Mouse (Mus musculus) cerebellum, postnatal 25 days (tissue): ENCODE results near the gene Smim23.

Experiments
- DNase-seq, 2 experiments: peaks; one replicate each; pipeline ENCODE4 v3.0.0; 2021; ENCODE audit warnings: mixed read lengths in 2 of 2

Smim23 gene

DNA sequence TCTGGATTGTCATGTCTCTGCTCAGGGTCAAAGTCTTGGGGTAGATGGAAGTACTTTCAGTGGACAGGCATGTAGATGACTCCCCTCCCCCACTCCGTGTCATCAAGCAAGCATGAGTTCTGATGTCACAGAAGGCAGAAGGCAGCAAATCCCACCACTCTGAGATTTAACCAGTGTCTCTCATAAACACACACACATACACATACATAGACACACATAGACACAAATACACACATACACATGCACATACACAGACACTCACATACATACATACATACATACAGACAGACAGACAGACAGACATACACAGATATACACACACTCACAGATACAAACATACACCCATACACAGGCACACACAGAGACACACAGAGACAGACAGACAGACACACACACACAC, at the start of gene Smim23:
Gene Smim23 (minus strand): TSS at position 101 of the 400 bp plus-strand sequence.
- DNase-seq: no peak

DNA sequence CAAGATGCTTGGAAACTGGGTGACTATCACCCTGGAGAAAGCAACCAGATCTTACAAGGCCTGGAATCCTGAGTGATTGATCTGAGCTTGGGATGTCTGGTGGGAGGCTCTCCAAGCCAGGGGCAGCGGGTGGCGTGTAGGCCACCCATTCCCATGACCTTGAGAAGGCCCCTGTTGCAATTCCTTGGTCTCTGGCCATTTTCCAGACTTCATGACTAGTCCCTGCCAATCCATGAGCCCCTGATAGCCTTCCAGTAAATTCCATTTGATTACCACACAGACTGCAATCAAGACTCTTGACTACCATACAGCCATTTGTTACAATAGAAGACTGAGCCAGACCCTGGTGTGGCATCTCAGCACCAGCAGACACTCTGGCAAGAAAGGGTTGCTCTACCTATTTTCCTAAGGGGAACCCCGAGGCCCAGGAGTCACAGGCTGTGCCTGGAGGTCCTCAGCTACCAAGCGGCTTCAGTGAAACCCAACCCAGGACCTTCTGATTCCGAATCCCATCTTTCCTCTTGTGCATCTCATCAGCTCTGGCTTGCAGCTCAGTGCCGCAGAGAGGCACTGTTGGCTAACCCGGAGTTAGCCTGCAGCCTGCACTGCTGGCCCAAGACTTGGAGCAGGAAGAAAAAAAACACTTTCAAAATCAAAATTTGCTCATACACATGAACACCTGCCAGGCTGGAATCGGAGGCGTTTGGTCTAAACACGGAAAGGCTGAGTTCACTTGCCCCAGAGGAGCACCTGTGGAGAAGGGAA, 44.4 kb upstream of the Smim23 start:
- peak in 1 of 2 experiments; percentile 15 for DNase-seq

DNA sequence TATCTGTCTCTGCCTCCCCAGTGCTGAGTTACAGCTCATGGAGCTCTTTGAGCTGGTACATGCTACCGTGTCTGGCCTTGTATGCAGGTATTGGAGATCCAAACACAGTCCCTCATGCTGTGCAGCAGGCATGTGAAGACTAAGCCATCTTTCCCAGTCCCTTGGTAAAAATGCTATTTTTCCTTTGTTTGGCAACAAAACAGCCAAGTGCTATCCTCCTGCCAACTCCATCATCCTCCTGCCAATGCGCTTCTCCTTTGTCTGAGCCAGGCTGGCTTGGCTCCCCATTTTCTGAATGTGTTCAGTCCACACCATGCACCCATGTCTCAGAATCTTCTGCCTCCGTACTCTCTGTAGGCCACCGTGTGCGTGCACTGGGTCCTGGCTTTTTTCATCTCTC, 40.2 kb upstream of the Smim23 start:
- DNase-seq: peak; percentile 61 to 76

GRCm38 (mm10) chr11:32857418-32857879, 33.0 kb upstream of the Smim23 start:
- peak; percentile 33 to 58 for DNase-seq

DNA sequence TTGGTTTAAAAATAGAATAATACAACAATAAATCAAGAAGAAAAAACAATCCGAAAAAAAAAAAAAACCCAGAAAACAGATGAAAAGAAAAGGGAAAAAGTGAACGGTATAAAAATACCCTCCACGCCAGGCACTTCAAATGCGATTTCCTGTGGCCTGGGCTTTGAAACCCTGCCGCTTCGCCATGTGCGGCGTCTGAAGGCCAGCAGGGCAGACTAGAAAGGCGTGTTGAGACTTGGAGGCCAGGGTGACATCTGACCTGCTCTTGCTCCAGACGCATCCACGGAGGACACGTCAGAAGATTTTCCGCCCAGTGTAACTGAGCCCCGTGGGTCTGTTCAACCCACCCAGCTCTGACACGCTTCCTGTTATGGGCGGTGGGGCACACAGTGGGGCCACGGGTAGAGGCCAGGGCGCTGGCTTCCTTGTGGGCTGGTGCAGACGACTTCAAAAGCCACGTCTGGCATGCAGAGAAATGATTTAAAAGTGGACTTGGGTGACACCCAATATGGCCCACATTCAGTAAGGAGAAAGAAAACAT, 22.3 kb upstream of the Smim23 start:
- no peak for DNase-seq

DNA sequence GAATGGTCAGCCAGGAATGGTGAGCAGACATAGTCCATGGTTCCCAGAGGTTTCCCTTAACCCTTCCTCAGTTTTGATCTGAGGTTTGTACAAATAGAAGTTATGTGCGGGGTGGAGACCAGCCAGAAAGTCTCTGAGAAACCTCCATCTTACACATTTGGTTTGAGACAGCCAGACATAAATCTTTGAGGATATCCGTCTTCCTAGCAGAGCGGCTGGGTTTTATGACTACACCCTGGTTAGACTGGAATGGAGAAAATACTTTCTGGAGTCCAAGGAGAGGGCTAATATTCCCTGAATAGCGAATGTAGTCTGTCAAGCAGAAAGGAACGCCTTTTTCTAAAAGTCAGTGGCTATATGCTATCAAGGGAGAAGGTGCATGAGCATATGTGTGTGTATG, 16.8 kb upstream of the Smim23 start:
- no peak for DNase-seq

DNA sequence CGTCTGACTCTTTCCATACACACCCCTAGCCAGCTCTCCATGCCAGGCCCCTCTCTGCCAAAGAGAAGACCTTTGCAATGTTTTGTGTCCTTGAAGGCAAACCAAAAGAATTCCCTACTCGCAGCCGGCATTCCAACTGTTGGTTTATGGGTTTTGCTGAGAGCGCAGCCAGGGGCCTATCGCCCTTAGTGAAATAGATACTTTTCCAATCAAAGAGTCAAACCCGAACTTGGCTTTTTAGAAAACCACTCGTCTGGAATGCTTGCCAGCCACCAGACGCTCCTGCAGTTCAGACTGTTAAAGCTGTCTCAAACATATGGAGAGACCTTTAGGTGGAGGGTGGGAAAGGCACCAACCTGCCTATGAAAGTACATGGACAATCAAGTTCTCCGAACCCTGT, 15.9 kb upstream of the Smim23 start:
- DNase-seq: no peak

- no peak for DNase-seq
Measured at GRCm38 (mm10) chr11:32835022-32835421, 10.6 kb upstream of the Smim23 start.

- DNase-seq: no peak
Measured at GRCm38 (mm10) chr11:32834367-32834918, 10.0 kb upstream of the Smim23 start.

GRCm38 (mm10) chr11:32817566-32817965, 6.8 kb downstream of the Smim23 start:
- DNase-seq: no peak

DNA sequence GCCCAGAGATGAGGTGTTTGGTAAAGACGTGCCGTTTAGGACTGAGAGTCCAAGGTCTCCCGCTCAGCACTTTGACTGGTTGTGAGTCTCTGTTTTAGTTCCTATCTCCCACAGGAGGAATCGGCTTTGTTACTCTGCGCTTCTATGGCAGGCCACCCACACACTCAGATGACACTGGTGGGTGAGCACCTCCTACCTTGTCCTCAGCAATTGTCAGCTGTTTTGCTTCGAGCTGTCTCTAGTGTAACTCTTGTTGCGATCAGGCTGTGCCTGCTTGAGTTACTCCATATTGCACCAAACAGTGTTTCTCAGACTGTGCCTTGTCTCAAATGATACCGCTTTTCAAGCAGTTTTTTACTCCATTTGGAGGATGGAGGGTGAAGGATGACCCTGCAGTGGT, 10.1 kb downstream of the Smim23 start:
- DNase-seq: no peak

GRCm38 (mm10) chr11:32809091-32809490, 15.3 kb downstream of the Smim23 start:
- no peak for DNase-seq

- DNase-seq: peak; percentile 48 to 72
Measured at GRCm38 (mm10) chr11:32805958-32806357, 18.4 kb downstream of the Smim23 start.

DNA sequence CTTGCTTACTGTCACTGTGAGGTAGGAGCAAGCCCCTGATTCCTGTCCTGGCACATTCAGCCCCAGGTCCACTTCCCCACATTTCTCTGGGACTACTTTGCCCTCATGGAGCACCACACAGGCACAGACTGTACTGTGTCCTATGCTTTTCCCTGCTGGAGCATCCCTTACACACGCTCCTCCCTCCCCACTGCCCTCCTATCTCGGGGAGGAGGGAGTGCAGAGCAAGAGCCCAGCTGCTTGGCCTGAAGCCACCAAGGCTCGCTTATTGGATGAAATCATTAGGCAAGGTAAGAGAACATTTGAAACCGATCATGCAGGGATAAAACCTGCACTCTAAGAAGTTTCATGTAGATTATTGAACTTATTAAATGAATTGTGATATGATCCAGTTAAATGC, 20.7 kb downstream of the Smim23 start:
- DNase-seq: no peak

DNA sequence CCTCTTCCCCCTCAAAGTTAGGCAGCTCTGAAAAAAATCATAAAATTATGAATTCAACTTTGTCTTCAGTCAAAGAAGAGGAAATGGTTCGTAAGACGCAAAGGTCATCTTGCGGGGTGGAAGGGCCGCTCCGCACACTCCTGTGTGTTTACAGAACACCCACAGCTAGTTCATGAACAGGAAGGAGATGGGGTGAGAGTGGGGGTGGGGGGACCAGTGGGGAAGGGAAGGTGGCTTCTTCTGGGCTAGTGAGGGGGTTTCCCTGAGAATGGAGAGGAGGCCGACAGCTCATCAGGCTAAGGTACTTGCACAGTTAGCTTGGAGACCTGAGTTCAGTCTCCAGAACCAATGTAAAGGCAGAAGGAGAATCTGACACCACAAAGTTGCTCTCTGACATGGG, 22.7 kb downstream of the Smim23 start:
- DNase-seq: no peak

DNA sequence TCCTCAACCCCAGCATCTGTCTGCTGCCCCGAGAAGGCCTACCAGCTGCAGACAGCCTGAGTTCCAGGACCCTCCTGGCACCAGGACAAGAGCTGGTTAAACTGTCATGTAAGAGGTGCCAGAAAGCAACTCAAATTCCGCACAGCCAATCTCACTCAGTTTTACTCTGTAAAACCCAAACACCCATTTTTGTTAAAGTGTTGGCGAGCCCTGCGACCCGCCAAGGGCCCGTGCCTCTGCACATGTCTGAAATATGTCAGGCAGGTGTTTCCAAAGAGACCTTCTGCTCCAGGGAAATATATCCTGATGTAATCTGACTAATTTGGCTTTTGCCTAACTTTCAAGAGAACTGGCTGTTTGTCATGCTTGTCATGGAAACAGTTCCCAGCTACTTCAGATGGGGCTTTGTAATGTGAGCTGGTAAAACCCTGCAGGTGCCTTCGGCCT, 23.5 kb downstream of the Smim23 start:
- no peak for DNase-seq

DNA sequence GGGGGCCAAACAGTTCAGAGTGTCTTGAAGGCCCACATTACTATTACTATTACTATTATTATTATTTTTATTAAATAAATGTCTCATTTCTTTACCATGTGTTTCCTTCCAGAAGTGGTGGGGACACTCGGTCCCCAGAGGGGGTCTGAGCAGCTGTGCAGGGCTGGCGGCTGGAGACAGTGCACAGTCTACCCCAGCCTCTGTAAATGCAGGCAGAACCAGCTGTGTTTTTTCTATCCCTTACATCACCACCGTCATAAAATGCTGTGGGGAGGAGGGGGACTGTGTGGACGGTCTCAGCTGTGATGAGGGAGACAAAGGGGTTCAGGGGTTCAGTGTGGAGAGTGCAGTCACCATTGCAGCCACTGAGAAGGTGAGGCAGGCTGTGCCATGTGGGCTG, 26.0 kb downstream of the Smim23 start:
- DNase-seq: no peak

GRCm38 (mm10) chr11:32794759-32795445, 29.5 kb downstream of the Smim23 start:
- DNase-seq: no peak

DNA sequence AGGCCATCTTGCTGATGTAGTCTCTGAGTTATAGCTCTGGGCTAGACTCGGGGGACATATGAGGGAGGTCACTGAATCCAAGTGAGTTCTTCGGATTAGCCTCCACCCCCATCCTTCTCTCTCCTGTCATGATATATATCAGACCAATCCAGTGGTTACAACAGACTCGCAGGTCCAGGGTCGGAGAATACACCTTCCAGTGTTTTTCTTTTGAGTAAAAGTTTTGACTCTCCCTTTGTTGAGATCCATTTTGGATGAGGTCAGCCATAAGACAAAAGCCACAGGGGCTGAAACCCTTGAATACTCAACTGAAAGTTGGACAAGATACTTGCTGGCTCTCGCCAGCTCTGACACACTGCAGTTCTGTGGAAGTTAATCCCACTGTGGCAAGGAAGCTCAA, 38.2 kb downstream of the Smim23 start:
- DNase-seq: no peak

GRCm38 (mm10) chr11:32785591-32786147, 38.7 kb downstream of the Smim23 start:
- no peak for DNase-seq

- DNase-seq: no peak
Measured at GRCm38 (mm10) chr11:32782724-32783123, 41.7 kb downstream of the Smim23 start.

DNA sequence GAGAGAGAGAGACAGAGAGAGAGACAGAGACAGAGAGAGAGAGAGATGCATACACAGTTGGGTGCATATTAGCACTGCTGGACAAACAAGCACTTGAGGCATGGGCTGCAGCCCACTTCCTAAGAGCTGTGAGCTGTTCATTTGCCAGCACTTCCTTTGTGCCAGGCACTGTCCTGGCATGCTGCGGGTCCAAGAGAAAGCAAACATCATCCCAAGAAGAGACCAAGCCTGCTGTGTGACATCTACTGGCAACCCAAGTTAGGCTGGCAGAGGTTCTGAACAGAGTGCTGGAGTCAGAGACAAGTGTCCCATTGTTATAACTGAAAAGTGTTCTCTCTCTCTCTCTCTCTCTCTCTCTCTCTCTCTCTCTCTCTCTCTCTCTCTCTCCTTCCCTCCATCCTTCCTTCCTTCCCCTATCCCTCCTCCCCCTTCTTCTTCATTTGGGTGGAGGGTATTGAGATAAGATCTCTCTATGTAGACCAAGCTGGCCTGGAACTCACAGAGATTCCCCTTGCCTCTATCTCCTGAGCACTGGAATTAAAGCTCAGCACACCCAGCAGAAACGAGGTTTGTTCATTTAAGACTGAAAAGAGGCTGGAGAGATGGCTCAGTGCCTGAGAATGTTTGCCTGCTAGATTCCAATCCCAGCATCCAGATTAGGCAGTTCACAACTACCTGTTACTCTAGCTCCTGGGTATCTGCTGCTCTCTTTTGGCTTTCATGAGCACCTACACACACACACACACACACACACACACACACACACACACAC, 42.6 kb downstream of the Smim23 start:
- DNase-seq: peak in 1 of 2 experiments; percentile 29
